Comparison of ENCODE assay signal across 10 mouse cellular contexts in the genomic region with DNA sequence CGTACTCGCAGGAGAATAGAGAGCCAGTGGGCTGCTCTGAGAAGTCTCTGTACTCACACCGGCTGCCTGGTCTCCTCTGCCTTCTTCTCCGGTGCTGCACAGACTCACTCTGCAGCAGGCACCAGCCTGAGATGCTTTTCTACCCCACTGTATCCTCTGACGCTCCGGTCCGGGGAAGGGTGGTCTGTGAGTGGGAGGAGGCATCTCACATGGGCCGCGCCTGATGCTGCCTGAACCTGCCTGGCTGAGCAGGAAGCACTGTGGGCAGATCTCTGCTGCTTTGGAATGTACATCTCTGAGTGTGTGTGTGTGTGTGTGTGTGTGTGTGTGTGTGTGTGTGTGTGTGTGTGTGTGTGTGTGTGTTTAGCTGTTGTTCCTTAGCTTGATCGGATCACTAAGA. TPM values are rescaled to one million over a fixed set of nuclear protein-coding genes. Genes with fewer than 3 reads are reported as not detected.
DNase-seq lines count a peak whose midpoint lies in the region; ATAC-seq and TF ChIP-seq lines count a peak whose summit lies in the region.
"Had no signal": no experiment of that assay in that cellular context is flagged by ENCODE, and none has a peak within 500 bp of the region (broad histone marks: within the 10 kb centered on the region; RNA-seq: fewer than 3 reads in every experiment).

Gene Upk1b (minus strand): TSS at position 238 of the 400 bp plus-strand sequence.

- H3K4me1 ChIP-seq in forebrain, embryonic 10.5 days = peaks cover 4% of the 10 kb centered on the region; the same call in 1 of the 2 replicates
- H3K4me1 ChIP-seq in forebrain, embryonic 12.5 days = no peaks in the 10 kb centered on the region
- H3K4me1 ChIP-seq in lung, embryonic 14.5 days (ENCODE audit: insufficient read depth) = peaks cover 4% of the 10 kb centered on the region
- peaks cover 2% of the 10 kb centered on the region; the same call in 1 of the 2 replicates for H3K4me1 ChIP-seq in limb, embryonic 15.5 days
- no peaks in the 10 kb centered on the region for H3K4me1 ChIP-seq in midbrain, postnatal 0 days (ENCODE audit: insufficient read depth, low read length)

- 56% methylated on average over 10 of the region's 10 CpGs for WGBS in forebrain, embryonic 10.5 days
- WGBS in forebrain, embryonic 12.5 days = 69% methylated on average over 10 of the region's 10 CpGs
- 13% methylated on average over 10 of the region's 10 CpGs for WGBS in lung, embryonic 14.5 days
- WGBS in limb, embryonic 15.5 days = 27% methylated on average over 10 of the region's 10 CpGs
- 56% methylated on average over 10 of the region's 10 CpGs for WGBS in midbrain, postnatal 0 days

- H3K9me3 ChIP-seq in forebrain, embryonic 10.5 days = no peaks in the 10 kb centered on the region
- H3K9me3 ChIP-seq in forebrain, embryonic 12.5 days = no peaks in the 10 kb centered on the region
- H3K9me3 ChIP-seq in lung, embryonic 14.5 days (ENCODE audit: low read depth, low read length) = no peaks in the 10 kb centered on the region
- no peaks in the 10 kb centered on the region for H3K9me3 ChIP-seq in limb, embryonic 15.5 days
- no peaks in the 10 kb centered on the region for H3K9me3 ChIP-seq in midbrain, postnatal 0 days (ENCODE audit: low read length)

- DNase-seq in forebrain, embryonic 10.5 days (ENCODE audit: extremely low spot score, low spot score) = peak; percentile 16
- DNase-seq in lung, embryonic 14.5 days = peak; percentile 47
- no peak for DNase-seq in lung, postnatal 25 days (ENCODE audit: low spot score)
- peak; percentile 58 for DNase-seq in urinary bladder, adult 2 months (ENCODE audit: low spot score)
- DNase-seq in spleen, postnatal 36 days (ENCODE audit: low spot score in 2 of 2) = no peak
- DNase-seq in midbrain, postnatal 0 days (ENCODE audit: low spot score) = no peak
- DNase-seq: kidney, adult 8-10 months had no signal

- H3K27ac ChIP-seq in forebrain, embryonic 10.5 days = 0 out of 2 replicates have a peak within 1 kb of the TSS, but pooled peaks have one; percentile 51
- no peak within 1 kb of the TSS for H3K27ac ChIP-seq in forebrain, embryonic 12.5 days
- no peak within 1 kb of the TSS for H3K27ac ChIP-seq in lung, embryonic 14.5 days (ENCODE audit: low read depth)
- H3K27ac ChIP-seq in limb, embryonic 15.5 days = no peak within 1 kb of the TSS
- H3K27ac ChIP-seq in midbrain, postnatal 0 days (ENCODE audit: low read depth, low read length) = no peak within 1 kb of the TSS
- H3K27ac ChIP-seq: macrophage had no signal

- H3K9ac ChIP-seq in forebrain, embryonic 12.5 days = no peak within 1 kb of the TSS
- H3K9ac ChIP-seq in lung, embryonic 14.5 days = peak within 1 kb of the TSS; percentile 37; the same call in 1 of the 2 replicates
- no peak within 1 kb of the TSS for H3K9ac ChIP-seq in limb, embryonic 15.5 days
- no peak within 1 kb of the TSS for H3K9ac ChIP-seq in midbrain, postnatal 0 days (replicated peaks; ENCODE audit: low read length, poor library complexity, severe bottlenecking)

- no peak for TF ChIP-seq CTCF in lung, embryonic 14.5 days (IDR thresholded peaks at IDR 0.05; ENCODE audit: low read depth)
- TF ChIP-seq CTCF in midbrain, postnatal 0 days (IDR thresholded peaks at IDR 0.05) = no peak

- no peak for ATAC-seq in forebrain, embryonic 12.5 days (ENCODE audit: low FRiP score)
- peak; percentile 82 for ATAC-seq in lung, embryonic 14.5 days (ENCODE audit: insufficient read depth)
- no peak for ATAC-seq in limb, embryonic 15.5 days (ENCODE audit: insufficient number of reproducible peaks, low FRiP score, low TSS enrichment, low read depth)
- no peak for ATAC-seq in midbrain, postnatal 0 days (ENCODE audit: low FRiP score)

- no peaks in the 10 kb centered on the region for H3K36me3 ChIP-seq in forebrain, embryonic 10.5 days (replicated peaks)
- H3K36me3 ChIP-seq in forebrain, embryonic 12.5 days (replicated peaks) = no peaks in the 10 kb centered on the region
- H3K36me3 ChIP-seq in lung, embryonic 14.5 days (ENCODE audit: insufficient read depth) = no peaks in the 10 kb centered on the region
- H3K36me3 ChIP-seq in limb, embryonic 15.5 days = no peaks in the 10 kb centered on the region
- H3K36me3 ChIP-seq in midbrain, postnatal 0 days (ENCODE audit: insufficient read depth, low read length) = no peaks in the 10 kb centered on the region

- H3K4me2 ChIP-seq in forebrain, embryonic 12.5 days = no peak within 1 kb of the TSS; the same call in 1 of the 2 replicates
- peak within 1 kb of the TSS; percentile 43 for H3K4me2 ChIP-seq in lung, embryonic 14.5 days
- no peak within 1 kb of the TSS for H3K4me2 ChIP-seq in limb, embryonic 15.5 days
- no peak within 1 kb of the TSS for H3K4me2 ChIP-seq in midbrain, postnatal 0 days (ENCODE audit: low read depth, low read length, poor library complexity, severe bottlenecking)

- no peak within 1 kb of the TSS for H3K4me3 ChIP-seq in forebrain, embryonic 10.5 days
- H3K4me3 ChIP-seq in forebrain, embryonic 12.5 days (replicated peaks) = no peak within 1 kb of the TSS
- H3K4me3 ChIP-seq in lung, embryonic 14.5 days (ENCODE audit: low read depth, low read length) = no peak within 1 kb of the TSS
- H3K4me3 ChIP-seq in limb, embryonic 15.5 days = no peak within 1 kb of the TSS
- H3K4me3 ChIP-seq in midbrain, postnatal 0 days (ENCODE audit: low read depth, low read length) = no peak within 1 kb of the TSS

- no peaks in the 10 kb centered on the region for H3K27me3 ChIP-seq in forebrain, embryonic 10.5 days (ENCODE audit: poor library complexity, severe bottlenecking)
- H3K27me3 ChIP-seq in forebrain, embryonic 12.5 days = no peaks in the 10 kb centered on the region; the same call in 1 of the 2 replicates
- no peaks in the 10 kb centered on the region for H3K27me3 ChIP-seq in lung, embryonic 14.5 days (ENCODE audit: insufficient read depth, low read length)
- no peaks in the 10 kb centered on the region for H3K27me3 ChIP-seq in limb, embryonic 15.5 days
- no peaks in the 10 kb centered on the region for H3K27me3 ChIP-seq in midbrain, postnatal 0 days (ENCODE audit: insufficient read depth, low read length)

RNA-seq across cellular contexts. Expression of gene Upk1b, which starts in this region (rescaled TPM):
- 0.50 and 0.60 TPM in 2 replicates for polyA plus RNA-seq in forebrain, embryonic 10.5 days (2016; fragmentation: Nextera tagmentation; extraction: Ambion mirVana)
- 1.1 and 1.9 TPM in 2 replicates for polyA plus RNA-seq in forebrain, embryonic 12.5 days (2016; fragmentation: Nextera tagmentation; extraction: Ambion mirVana)
- 15.4 and 16.8 TPM in 2 replicates for polyA plus RNA-seq in lung, embryonic 14.5 days (2014; fragmentation: Nextera tagmentation; extraction: Ambion mirVana)
- 127 and 130 TPM in 2 replicates for polyA plus RNA-seq in limb, embryonic 15.5 days (2015; fragmentation: Nextera tagmentation; extraction: Ambion mirVana)
- polyA plus RNA-seq in urinary bladder, adult 2 months (2012; rRNA removed) = 1,242 and 1,579 TPM in 2 replicates
- 0.19 and 0.44 TPM in 2 replicates for total RNA-seq in midbrain, postnatal 0 days (2014; rRNA removed)
- 0.67 and 1.0 TPM in 2 replicates for polyA plus RNA-seq in midbrain, postnatal 0 days (2015; fragmentation: Nextera tagmentation; extraction: Ambion mirVana)
- polyA plus RNA-seq: macrophage had no signal

Comparison
In these comparisons a context has a peak if more than half of its experiments do, and no peak if none do; other contexts are left out.
1. DNase-seq: peak in lung, embryonic 14.5 days (single experiment) and urinary bladder, adult 2 months (single experiment); none in lung, postnatal 25 days (single experiment), spleen, postnatal 36 days (0 of 2) and midbrain, postnatal 0 days (single experiment).
2. Peak in DNase-seq and H3K27ac ChIP-seq in forebrain, embryonic 10.5 days; RNA of the gene not detected or under 1 TPM.